Mouse (Mus musculus) cerebellum, postnatal 14 days (tissue): ENCODE data around the gene Tinf2.

Experiments used
- DNase-seq, 2 experiments: peaks; one replicate each; pipeline ENCODE4 v3.0.0; 2021; ENCODE audit warnings: mixed read lengths in 2 of 2

Gene Tinf2

DNA sequence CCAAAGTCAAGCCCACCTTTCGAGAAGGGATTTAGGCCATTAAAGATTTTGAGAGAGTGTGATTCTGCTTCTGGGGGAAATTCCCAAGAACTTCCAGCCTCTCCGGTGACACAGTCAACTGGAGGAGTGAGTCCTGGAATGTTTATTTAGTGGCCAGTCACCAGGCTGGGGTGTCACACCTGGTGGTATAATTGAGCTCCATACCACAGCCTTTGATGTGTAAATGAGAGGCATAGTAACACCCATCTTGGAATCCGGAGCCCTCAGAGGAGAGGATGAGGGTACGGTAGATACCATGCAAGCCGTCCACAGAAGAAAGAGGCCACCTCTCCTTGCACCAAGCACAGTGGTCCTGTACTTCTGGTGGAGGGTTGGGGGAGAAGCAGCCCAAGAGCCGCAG lies 21.1 kb upstream of the Tinf2 start:
- DNase-seq = no peak

DNA sequence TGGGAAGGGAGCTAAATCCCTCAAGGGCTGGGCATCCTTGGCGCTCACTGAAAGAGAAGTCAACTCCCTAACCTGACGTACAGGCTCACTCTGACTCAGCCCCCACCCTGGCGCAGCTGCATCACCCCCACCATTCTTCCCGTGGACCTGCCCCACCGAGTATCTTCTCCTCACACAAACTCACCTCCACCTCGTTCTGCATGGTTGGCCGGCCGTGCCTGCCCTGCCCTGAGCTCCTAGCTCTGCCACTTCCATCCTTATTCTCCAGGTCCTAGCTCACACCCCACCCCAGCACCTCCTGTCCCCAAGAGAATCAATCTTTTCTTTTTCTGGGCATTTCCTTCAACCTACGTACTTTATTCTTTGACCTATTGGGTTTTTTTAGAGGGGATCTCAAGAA lies 19.5 kb upstream of the Tinf2 start:
- DNase-seq = no peak

DNA sequence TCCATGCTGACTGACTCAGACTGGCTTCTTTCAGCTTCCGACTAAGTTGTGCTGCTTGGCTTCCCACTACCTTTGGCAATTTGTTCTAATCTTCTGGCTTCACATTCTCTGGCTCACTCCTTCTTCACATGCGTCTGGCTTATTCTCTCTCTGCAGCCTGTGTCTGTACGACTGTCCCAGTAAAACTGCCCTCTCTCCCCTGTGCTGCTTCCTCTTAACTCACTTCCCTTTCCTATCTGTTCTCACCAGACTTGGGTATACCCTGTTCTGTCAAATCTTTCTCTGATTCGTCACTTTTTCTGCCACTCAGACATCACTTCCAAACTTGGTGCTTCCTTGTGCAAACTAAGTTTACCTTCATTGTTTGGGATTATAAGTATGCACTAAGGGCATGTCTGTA lies 15.6 kb upstream of the Tinf2 start:
- no peak for DNase-seq

DNA sequence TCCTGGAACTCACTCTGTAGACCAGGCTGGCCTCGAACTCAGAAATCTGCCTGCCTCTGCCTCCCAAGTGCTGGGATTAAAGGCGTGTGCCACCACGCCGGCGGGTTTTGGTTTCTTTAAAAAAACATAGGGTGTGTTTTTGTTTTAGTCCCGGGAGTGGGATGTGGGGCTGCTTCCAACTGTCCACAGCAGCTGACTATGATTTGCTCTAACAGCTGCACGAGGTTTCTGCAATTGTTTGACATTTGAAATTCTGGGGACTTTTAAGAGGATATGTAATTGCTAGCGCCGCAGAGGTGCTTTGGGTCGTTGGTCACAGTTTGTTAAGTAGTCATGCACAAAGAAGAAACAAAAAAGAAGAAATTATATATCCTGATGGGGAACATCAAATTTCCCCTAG lies 7.8 kb upstream of the Tinf2 start:
- no peak for DNase-seq

DNA sequence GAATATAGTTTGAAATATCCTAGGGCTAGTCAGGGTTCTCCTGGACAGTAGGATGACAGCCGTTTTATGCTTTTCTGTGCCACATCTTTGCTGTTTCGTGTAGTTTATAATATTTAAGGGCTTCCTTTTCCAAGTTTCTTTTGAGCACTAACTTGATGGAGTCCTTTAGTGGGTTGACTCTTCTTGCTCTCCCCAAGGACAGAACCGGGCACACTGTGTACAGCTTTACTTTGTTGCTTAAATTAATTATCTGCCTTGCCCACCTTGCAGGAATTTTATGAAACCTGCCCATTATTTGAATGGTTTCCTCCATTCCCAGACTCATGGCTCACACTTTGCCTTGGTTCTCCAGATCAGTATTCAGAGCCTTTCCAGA lies 486 bp upstream of the Tinf2 start:
- DNase-seq = no peak

DNA sequence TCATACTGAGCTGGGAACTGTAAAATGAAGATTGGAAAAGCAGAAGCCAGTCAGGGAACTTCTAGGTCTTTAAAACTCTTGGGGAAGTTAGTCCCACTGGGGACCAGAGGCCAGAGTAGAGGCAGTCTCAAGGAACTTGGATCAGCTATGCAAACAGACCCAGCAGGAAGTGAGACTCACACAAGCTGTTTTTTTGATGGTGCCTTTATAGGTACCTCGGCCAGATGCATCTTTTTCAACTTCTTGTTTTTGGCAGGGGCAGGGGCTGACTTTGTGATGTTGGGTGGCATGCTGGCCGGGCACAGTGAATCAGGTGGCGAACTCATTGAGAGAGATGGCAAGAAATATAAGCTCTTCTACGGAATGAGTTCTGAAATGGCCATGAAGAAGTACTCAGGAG lies 4.0 kb downstream of the Tinf2 start:
- DNase-seq = no peak

DNA sequence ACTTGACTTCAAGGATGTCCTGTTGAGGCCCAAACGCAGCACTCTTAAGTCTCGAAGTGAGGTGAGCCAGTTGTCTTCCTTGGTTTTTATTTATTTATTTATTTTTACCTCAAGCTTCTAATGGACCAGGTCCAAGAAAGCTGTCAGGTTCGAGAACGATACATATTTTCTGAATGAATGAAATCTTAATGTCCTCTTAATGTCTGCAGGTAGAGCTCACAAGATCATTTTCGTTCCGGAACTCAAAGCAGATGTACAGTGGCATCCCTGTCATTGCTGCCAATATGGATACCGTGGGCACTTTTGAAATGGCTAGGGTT lies 8.9 kb downstream of the Tinf2 start:
- DNase-seq = no peak

DNA sequence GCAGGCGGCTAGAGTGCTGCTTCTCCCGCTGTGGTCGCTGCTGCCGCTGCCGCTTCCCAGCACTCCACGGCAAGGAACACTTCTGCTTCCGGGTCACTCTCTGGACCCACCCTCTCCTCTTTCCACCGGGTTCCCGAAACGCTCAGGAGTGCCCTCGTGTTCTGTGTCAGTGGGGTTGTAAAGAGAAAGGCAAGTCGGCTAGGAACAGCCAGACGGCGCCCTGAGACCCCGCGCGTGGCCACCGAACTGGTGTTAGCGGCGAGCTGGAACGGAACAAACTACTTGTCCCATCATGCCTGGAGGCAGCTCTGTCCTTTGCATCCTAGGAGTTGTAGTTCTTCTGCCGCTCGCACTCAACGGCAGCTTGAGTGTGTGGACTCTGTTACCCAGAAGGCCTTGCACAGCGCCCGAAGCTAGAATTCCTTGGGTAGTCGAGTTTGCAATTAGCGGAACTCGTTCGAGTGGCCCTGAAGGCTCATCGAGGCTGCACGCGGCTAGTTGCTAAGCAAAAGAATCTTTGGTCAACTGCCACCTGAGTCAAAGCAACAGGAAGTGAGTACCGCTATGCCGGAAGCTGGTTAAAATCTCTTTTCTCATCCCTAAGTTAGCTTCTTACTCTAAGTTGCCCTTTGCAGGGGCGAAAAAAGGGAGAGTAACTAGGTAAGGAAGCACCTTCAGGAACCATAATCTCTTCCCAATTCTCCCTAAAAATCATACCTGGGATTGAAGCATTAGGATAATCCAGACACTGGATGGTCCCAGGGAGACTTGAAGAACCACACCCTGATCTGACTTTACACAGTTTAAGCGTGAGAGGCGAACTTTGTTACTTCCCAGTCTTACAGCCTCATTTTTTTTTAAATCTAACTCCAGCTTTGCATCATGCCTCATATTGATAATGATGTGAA lies 9.5 kb downstream of the Tinf2 start, which contains the start of the genes Gmpr2 and Nedd8:
TSS of gene Gmpr2 (plus strand) at position 109 of the 908 bp plus-strand sequence.
TSS of gene Nedd8 (minus strand) at position 292 of the 908 bp plus-strand sequence.
- DNase-seq = peak; percentile 86 to 88

DNA sequence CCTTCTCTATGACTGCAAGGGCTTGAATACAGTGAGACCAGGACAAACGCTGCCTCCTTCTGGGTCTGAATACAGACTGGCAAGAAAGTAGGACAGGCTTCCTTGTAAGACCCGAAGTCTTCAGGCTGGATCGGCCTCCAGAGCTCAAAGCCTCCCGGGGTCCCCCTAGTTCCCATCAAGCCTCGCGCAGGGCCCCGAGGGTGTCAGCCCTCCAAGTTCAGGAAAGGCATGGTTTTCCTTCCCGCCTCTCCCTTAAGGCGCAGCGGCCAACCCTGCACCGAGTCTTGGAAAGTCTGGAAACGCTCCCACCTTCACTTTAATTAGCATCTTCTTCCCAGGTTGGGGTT lies 10.2 kb downstream of the Tinf2 start:
- no peak for DNase-seq

DNA sequence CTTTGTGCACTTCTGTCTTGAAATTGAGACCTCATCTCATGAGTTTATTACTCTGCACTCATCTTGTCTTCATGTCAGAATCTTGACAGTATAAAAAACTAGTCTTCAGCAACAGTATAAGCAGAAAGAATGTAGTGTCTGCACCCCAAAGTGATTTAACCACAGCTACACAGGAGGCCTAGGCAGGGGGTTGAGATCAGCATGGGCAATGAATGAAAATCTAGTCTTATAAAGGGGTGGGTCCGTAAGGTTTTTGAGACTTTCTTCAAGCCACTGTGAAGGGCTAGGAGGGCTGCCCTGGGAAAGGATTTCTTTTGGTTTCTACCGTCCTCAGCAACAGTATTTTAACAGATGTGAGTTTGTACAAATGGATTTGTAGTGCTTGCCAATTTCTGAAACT lies 21.0 kb downstream of the Tinf2 start:
- DNase-seq = no peak

DNA sequence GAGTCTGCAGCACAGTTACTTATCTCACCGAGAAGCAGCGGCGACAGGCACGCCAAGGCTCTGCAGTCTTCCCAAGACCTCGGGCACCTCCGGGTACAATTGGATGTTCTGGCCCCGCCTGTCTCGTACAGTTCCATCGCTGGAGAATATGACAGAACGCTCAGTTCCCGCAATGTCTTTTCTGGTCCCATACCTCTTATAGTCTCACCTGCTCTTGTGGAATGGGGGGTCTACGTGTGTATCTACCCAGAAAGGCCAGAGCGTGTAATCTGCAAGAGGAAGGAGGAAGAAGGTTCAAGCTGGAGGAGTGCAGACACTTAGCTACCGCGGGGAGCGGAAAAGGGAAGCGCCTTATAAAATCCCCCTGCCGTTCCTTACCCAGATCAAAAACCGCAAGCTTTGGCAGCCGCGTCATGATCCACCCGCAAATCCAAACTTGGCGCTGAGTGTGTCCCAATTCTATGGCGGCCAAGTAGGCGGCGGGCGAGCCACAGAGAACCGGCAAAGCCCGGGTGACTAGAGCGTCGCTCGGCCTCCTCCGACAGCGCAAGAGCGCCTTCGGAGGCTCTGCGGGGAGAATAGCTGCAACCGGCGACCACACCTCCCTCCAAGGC lies 21.6 kb downstream of the Tinf2 start, which contains the start of gene Mdp1:
TSS of gene Mdp1 (minus strand) at position 549 of the 614 bp plus-strand sequence.
- DNase-seq = peak; percentile 87

DNA sequence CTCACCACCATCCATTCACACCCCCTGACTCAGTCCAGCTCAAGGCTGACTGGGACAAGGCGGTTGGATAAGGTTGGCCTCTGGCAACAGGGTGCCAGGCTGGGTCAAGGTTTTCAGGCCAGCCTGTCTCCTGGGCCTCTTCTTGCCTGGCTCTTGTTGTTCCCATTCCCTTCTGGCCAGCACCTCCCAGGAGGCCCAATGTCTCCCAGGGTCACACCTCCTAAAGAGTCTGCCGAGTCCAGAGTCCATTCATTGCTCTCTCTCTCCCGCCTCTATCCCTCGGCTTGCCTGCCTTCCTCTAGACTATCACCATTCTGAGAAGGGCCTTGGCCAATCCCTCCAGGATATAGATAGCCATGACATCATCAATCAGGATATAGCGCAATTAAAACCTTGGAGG lies 23.6 kb downstream of the Tinf2 start:
- no peak for DNase-seq

DNA sequence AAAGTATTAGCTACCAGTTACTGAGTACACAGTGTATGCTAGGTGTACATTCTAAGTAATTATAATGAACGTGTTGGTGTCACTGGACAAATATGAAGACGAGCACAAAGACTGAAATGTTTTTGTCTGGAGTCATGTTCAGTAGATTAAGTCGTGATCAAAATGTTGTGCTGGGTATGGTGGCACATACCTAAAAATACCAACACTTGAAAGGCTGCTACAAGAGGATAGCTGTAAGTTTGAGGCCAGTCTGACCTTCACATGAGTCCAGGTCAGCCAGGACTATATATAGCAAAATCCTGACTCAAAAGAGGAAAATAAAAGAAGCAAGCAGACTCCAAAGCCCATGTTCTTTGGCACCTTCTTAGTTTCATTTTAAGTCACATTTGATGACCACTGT lies 24.7 kb downstream of the Tinf2 start:
- no peak for DNase-seq

DNA sequence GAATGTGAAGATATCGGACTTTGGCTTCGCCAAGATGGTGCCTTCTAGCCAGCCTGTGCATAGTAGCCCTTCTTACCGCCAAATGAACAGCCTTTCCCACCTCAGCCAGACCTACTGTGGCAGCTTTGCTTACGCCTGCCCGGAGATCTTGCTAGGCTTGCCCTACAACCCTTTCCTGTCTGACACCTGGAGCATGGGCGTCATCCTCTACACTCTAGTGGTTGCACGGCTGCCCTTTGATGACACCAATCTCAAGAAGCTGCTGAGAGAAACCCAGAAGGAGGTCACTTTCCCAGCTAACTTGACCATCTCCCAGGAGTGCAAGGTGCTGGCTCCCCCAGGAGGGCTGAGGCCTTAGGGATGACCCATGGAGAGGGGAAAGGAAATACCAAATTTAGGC lies 30.1 kb downstream of the Tinf2 start:
- no peak for DNase-seq

DNA sequence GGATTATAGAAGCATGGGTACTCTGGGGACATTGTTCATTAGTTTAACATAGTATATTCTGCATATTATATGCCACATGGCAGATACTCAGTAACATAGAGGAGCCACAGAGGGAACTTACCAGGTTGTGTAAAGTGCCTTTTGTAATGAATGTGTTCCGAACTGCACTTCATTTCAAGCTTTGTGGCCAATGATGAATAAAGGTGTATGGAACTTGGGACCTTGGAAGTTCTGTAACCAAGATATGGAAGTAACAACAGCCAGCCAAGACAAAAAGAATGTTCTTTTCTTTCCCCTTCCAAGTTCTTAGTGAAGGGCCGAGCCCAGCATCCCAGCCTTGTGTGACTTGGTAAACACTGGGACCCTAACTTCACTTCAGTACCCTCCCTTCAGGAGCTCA lies 31.7 kb downstream of the Tinf2 start, which contains the start of gene Tssk4:
TSS of gene Tssk4 (plus strand) at position 301 of the 400 bp plus-strand sequence.
- no peak for DNase-seq

DNA sequence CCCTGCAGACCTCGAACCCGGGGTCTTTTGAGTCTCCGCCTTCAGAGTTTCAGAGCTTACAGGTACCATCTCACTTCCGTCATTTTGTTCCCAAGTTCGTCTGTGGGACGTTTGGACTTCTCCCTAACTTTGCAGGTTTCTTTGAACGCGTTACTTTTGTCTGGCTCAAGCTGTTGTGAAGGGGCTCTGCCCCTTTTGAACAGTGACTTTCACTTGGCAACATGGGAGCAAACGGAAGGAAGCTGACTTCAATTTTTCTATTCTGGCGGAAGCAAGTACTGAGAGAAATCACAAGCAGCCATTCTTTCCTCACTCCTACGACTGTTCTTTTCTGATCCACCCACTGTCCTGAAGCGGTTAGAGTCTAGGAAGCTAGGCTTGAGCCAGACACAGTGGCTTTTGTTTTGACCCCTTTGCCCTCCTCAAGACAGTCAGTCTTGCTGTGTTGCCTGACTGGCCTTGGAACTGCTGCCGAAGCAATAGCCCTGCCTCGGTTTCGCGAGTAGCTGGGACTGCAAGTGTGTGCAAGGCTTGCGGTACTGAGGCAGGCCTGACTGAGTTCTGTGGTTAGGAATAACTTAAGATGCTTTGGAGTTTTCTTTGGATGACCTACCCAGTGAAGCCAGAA lies 37.2 kb downstream of the Tinf2 start:
- no peak for DNase-seq

DNA sequence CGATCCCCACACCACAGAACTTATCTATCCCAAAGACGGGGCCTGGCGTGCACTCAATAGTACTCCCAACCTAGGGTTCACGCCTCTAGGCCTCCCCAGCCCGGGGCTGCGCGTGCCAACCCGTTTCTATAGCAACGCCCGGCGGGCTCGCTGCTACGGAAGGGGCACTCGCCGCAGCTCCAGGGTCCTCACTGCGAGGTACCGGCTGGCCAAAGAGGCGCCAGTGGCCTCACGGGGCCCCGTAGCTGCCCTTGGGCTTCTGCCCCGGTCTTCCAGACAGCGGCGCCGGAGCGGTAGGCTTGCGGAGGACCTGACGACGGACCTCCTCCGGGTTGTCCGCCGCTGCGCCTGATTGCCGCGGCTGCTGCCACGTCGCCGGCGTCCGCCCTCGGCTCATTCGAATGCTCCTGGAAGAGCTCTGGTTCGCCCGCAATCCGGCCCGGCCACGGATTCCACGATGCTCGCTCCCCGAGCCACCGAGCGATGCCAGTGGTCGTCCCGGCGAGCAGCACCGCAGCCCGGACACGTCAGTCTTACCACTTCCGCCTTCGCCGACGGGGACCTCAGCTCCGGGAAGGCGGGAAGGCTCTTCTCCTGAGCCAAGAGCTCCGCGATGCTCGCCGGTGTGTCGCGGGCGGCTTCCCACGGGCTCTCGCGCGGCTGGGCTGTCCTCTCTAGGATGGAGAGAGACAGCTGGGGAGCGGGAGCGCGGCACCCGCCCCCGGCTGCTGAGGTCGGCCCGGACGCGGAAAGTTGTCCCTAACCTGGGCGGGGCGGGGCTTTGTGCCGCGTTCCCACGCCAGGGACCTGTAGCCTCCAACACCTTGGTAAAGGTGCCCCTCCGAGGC lies 38.3 kb downstream of the Tinf2 start, which contains the start of gene Tm9sf1:
TSS of gene Tm9sf1 (minus strand) at position 747 of the 848 bp plus-strand sequence.
- DNase-seq = peak; percentile 80 to 88

DNA sequence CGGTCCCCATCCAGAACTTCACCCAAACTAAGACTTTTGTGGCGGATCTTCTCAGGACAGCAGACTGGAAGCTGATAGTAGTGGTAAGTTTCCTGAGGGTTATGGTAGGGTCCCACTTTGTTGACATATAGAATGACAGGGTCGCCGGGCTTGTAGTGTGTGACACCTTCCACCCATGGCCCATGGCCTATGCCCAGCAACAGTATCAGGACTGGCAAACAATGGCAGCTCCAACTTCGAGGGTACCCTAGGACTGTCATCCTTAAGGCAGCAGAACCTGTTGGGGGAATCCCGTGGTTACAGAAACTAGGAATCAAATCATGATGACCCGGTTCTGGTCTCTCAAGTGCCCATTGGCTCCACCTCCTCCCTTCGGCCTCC lies 39.0 kb downstream of the Tinf2 start:
- DNase-seq = no peak

DNA sequence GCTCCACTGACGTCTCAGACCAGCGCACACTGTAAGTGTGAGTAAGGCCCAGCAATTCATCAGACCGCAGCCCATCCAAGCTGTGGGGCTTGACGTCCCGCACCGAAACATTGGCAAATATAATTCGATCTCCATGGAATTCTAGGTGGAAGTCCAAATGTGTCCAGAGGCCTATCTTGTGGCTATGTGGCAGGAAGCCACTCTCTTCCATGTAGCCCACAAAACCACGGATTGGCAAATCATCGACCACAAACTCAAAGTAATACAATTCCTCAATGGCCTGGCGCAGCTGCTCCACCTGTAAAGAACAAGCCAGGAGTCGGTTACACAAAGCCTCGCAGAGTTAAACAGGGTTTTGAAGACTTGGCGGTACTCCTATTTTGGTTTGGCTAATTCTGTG lies 40.3 kb downstream of the Tinf2 start:
- DNase-seq = no peak

DNA sequence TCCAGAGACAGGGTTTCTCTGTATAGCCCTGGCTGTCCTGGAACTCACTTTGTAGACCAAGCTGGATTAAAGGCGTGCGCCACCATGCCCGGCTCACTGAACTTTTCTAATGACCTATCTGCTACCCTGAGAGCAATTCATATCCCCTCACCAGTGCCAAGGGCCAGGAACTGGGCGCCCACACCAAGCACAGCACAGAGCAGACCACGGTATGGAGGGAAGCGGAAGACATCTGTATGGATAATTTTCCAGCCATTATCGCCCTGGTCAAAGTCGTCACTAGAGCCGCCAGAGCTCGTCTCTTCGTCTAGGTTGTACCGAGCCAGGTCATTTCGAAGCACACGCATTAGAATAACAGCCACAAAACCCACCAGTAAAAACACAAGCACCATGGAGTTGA lies 40.8 kb downstream of the Tinf2 start:
- no peak for DNase-seq

DNA sequence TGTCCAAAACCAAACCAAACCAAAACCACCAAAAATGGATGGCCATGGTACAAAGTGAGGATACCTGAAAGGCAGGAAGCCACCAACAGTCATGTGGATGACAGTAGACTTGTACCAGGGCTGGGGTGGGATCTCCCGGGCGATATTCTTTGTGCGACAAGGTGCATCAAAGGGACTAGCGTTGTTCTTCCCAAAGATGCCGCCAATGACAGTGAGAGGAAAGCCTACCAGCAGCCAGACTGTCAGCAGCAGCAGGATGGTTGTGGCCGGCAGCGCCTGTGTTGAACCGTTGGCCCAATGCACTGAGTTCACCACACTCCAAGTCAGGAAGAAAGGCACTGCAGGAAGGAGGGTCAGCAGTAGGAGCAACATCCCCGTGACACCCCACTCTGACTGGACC lies 43.8 kb downstream of the Tinf2 start, which contains the start of gene Gm49378:
TSS of gene Gm49378 (minus strand) at position 101 of the 400 bp plus-strand sequence.
- no peak for DNase-seq

DNA sequence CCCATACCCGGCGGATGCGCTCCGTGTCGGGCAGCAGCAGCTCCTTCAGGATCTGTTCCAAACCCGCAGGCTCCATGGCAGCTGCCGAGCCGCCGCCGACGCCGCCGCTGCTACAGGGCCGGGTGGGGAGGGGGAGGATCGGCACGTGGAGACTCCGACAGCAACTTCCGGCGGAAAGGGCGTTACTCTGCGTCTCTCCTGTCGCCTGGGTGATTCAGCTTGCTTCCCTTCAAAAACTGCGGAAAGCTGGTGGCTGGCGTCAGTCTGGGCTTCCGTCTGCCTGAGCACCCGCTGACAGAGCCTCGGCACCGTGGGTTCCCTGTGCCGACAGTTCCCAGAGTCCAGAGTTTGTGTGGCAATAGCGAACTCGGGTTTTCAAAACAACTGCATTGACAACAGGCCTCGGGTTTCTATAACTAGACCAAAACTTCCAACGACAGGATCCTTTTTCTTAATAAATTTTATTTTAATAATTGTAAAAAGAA lies 46.1 kb downstream of the Tinf2 start, which contains the start of gene Ipo4:
TSS of gene Ipo4 (minus strand) at position 435 of the 485 bp plus-strand sequence.
- DNase-seq = peak; percentile 87 to 90
